Comparison of ENCODE assay signal across 9 mouse cellular contexts in the genomic region with DNA sequence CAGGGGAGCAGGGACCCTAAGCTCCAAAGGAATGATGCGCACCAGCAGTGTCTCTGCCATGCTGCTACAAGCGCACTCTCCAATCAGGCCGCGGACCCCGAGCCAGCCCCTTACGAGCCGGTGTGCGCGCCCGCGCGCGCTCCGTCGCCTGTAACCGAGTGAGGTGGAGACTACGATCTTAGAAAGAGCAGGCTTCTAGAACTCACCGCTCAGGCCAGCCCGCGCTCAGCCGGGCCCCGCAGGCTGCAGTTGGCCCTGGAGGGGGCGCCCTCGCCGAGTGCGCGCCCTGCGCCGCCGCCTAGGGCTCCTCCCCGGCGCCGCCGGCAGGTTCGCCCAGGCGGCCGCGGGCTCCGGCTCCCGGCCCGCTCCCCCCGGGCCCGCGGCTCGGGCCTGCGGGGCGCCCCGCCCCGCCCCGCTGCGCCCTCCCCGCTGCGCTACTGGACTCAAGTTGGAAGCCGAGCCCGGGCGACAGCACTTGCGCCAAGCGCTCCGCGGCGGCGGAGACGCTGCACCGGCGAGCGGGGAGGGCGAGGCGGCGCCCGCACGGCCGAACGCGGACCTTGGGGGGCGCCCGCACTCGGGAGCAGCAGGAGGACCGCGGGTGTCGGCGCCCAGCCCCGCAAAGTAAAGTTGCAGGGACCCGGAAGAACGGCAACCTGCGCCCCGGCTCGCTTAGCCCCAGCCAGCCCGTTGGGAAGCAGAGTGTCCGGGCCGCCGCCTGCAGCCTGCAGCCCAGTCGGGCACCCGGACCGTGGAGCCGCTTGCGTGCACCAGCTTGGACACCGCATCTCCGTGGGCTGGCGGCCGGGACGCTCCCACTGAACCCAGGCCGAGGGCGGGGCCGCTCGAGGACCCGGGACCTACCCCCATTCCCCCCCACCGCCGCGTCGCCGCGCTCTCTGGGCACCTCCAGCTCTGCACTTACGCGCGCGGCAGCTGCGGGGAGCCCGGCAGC. TPM values are rescaled to one million over a fixed set of nuclear protein-coding genes. Genes with fewer than 3 reads are reported as not detected.
DNase-seq lines count a peak whose midpoint lies in the region; ATAC-seq and TF ChIP-seq lines count a peak whose summit lies in the region.
"Had no signal": no experiment of that assay in that cellular context is flagged by ENCODE, and none has a peak within 500 bp of the region (broad histone marks: within the 10 kb centered on the region; RNA-seq: fewer than 3 reads in every experiment).

No protein-coding gene starts in this region.

- TF ChIP-seq POLR2A in limb, embryonic 14.5 days (IDR thresholded peaks at IDR 0.05; ENCODE audit: borderline replicate concordance, extremely low read depth, insufficient read depth, insufficient read length): no peak

- no peak for ATAC-seq in limb, embryonic 14.5 days (ENCODE audit: low FRiP score, low read depth)

- H3K36me3 ChIP-seq in heart, embryonic 10.5 days: no peaks in the 10 kb centered on the region
- H3K36me3 ChIP-seq in limb, embryonic 14.5 days (ENCODE audit: control insufficient read depth, insufficient read depth, low read length): no peaks in the 10 kb centered on the region

- peak overlapping the region; percentile 50 for H3K27ac ChIP-seq in heart, embryonic 10.5 days
- H3K27ac ChIP-seq in limb, embryonic 14.5 days (replicated peaks; ENCODE audit: low read depth, low read length): no peak overlapping the region

- no peak for DNase-seq in heart, embryonic 10.5 days (ENCODE audit: low spot score)
- DNase-seq in heart, adult 8-10 months (ENCODE audit: low spot score): no peak
- peak; percentile 84 for DNase-seq in cerebellum, adult 9-11 months
- peak; percentile 27 to 47 for DNase-seq in frontal cortex, postnatal 14 days (ENCODE audit: low spot score in 2 of 2)
- peak; percentile 14 for DNase-seq in kidney, adult 9 months
- no peak for DNase-seq in limb, embryonic 14.5 days (ENCODE audit: low spot score)
- DNase-seq in ovary, postnatal 10 days (ENCODE audit: low spot score): peak; percentile 10
- no peak for DNase-seq in thymus, postnatal 36 days

- H3K9ac ChIP-seq in limb, embryonic 14.5 days (ENCODE audit: low read depth, low read length, severe bottlenecking): peak overlapping the region; percentile 21; the same call in 1 of the 2 replicates

- H3K27me3 ChIP-seq in heart, embryonic 10.5 days (ENCODE audit: insufficient read depth, poor library complexity, severe bottlenecking): peaks cover 100% of the 10 kb centered on the region
- H3K27me3 ChIP-seq in limb, embryonic 14.5 days (ENCODE audit: control insufficient read depth, insufficient read depth, low read length): peaks cover 58% of the 10 kb centered on the region

- H3K4me1 ChIP-seq in heart, embryonic 10.5 days: peaks cover 25% of the 10 kb centered on the region
- no peaks in the 10 kb centered on the region; the same call in none of the 2 replicates for H3K4me1 ChIP-seq in limb, embryonic 14.5 days (ENCODE audit: control insufficient read depth, insufficient read depth, low read length)

- H3K4me2 ChIP-seq in limb, embryonic 14.5 days (replicated peaks; ENCODE audit: low read depth, low read length, severe bottlenecking): peak overlapping the region; percentile 78

- H3K4me3 ChIP-seq in heart, embryonic 10.5 days: peak overlapping the region; percentile 73
- H3K4me3 ChIP-seq in limb, embryonic 14.5 days (replicated peaks; ENCODE audit: low read length): peak overlapping the region; percentile 45

- H3K9me3 ChIP-seq in heart, embryonic 10.5 days: no peaks in the 10 kb centered on the region
- no peaks in the 10 kb centered on the region for H3K9me3 ChIP-seq in limb, embryonic 14.5 days (ENCODE audit: control insufficient read depth, low read length)

- WGBS in heart, embryonic 10.5 days: under 1% methylated on average over 107 of the region's 118 CpGs
- 2% methylated on average over 99 of the region's 118 CpGs for WGBS in limb, embryonic 14.5 days

RNA-seq across cellular contexts. Expression of a gene that starts 0.9 kb away (rescaled TPM):
- 0.06 and 0.29 TPM in 2 replicates for polyA plus RNA-seq in heart, embryonic 10.5 days (2016; fragmentation: Nextera tagmentation; extraction: Ambion mirVana)
- total RNA-seq in heart, adult 8-10 months (2022): under 1 TPM; 0.41 to 0.79 (median 0.58) TPM
- polyA plus RNA-seq in limb, embryonic 14.5 days (2012; rRNA removed): 0.10 and 0.13 TPM in 2 replicates
- polyA plus RNA-seq in limb, embryonic 14.5 days (2014; fragmentation: Nextera tagmentation; extraction: Ambion mirVana): 0.10 and 0.15 TPM in 2 replicates
- total RNA-seq: hematopoietic stem cell, adult 5-6 weeks had no signal

Comparison
In these comparisons a context has a peak if more than half of its experiments do, and no peak if none do; other contexts are left out.
1. DNase-seq: peak in cerebellum, adult 9-11 months (single experiment), frontal cortex, postnatal 14 days (2 of 2), kidney, adult 9 months (single experiment) and ovary, postnatal 10 days (single experiment); none in heart, embryonic 10.5 days (single experiment), heart, adult 8-10 months (single experiment), limb, embryonic 14.5 days (single experiment) and thymus, postnatal 36 days (0 of 2).